Mouse (Mus musculus): ENCODE measurements around the gene Ptx4. TPM values are rescaled to one million over a fixed set of nuclear protein-coding genes. Genes with fewer than 3 reads are reported as not detected.

The Ptx4 gene
- polyA plus RNA-seq (2014; fragmentation: Nextera tagmentation; extraction: Ambion mirVana) = not detected in 2 replicates

- DNase-seq (ENCODE audit: low spot score) (no peak), ATAC-seq (replicated peaks; ENCODE audit: low FRiP score, low TSS enrichment, low read depth) (no peak)
- no peaks in the 10 kb centered on the region for H3K27me3 ChIP-seq (replicated peaks; ENCODE audit: control insufficient read depth, insufficient read depth, low read length)
These were observed at the start of gene Ptx4 for GRCm38 (mm10) chr17:25120406-25120805. Gene Ptx4, plus strand, starts transcription at chr17:25120760.

GRCm38 (mm10) chr17:25076906-25077305 is 43.7 kb upstream of the Ptx4 start:
- Histone ChIP-seq H3K9ac (ENCODE audit: low read length) (no peak overlapping the region), H3K9me3 (ENCODE audit: control insufficient read depth, low read length) (no peaks in the 10 kb centered on the region), H3K4me1 (replicated peaks; ENCODE audit: control insufficient read depth, insufficient read depth, low read length) (peaks cover 24% of the 10 kb centered on the region), H3K27me3 (replicated peaks; ENCODE audit: control insufficient read depth, insufficient read depth, low read length) (no peaks in the 10 kb centered on the region), H3K27ac (ENCODE audit: low read depth) (no peak overlapping the region), H3K4me2 (ENCODE audit: low read length) (no peak overlapping the region), H3K4me3 (ENCODE audit: low read depth, low read length) (no peak overlapping the region), H3K36me3 (ENCODE audit: control insufficient read depth, insufficient read depth, low read length) (peaks cover 17% of the 10 kb centered on the region; the same call in 1 of the 2 replicates)
- DNase-seq (ENCODE audit: low spot score) (no peak), ATAC-seq (replicated peaks; ENCODE audit: low FRiP score, low TSS enrichment, low read depth) (no peak)
- 95% methylated on average over 4 of the region's 4 CpGs for WGBS

More at GRCm38 (mm10) chr17:25120406-25120805, at the start of gene Ptx4:
- Histone ChIP-seq H3K4me3 (ENCODE audit: low read depth, low read length) (no peak within 1 kb of the TSS), H3K27ac (ENCODE audit: low read depth) (no peak within 1 kb of the TSS), H3K9me3 (ENCODE audit: control insufficient read depth, low read length) (no peaks in the 10 kb centered on the region), H3K4me1 (replicated peaks; ENCODE audit: control insufficient read depth, insufficient read depth, low read length) (no peaks in the 10 kb centered on the region), H3K36me3 (ENCODE audit: control insufficient read depth, insufficient read depth, low read length) (no peaks in the 10 kb centered on the region), H3K4me2 (ENCODE audit: low read length) (no peak within 1 kb of the TSS), H3K9ac (ENCODE audit: low read length) (no peak within 1 kb of the TSS)
- 42% methylated on average over 3 of the region's 3 CpGs for WGBS

GRCm38 (mm10) chr17:25077771-25078372 is 42.7 kb upstream of the Ptx4 start:
- Histone ChIP-seq H3K27ac (ENCODE audit: low read depth) (peak overlapping the region; percentile 8), H3K4me2 (ENCODE audit: low read length) (peak overlapping the region; percentile 49), H3K36me3 (ENCODE audit: control insufficient read depth, insufficient read depth, low read length) (peaks cover 12% of the 10 kb centered on the region; the same call in 1 of the 2 replicates), H3K9ac (ENCODE audit: low read length) (no peak overlapping the region), H3K4me3 (ENCODE audit: low read depth, low read length) (peak overlapping the region; percentile 31; the same call in 1 of the 2 replicates), H3K27me3 (replicated peaks; ENCODE audit: control insufficient read depth, insufficient read depth, low read length) (no peaks in the 10 kb centered on the region), H3K9me3 (ENCODE audit: control insufficient read depth, low read length) (no peaks in the 10 kb centered on the region), H3K4me1 (replicated peaks; ENCODE audit: control insufficient read depth, insufficient read depth, low read length) (peaks cover 33% of the 10 kb centered on the region)
- WGBS = 57% methylated on average over 13 of the region's 13 CpGs
- ATAC-seq (replicated peaks; ENCODE audit: low FRiP score, low TSS enrichment, low read depth) = no peak
- no peak for DNase-seq (ENCODE audit: low spot score)

- DNase-seq (ENCODE audit: low spot score) = no peak
- Histone ChIP-seq H3K9me3 (ENCODE audit: control insufficient read depth, low read length) (no peaks in the 10 kb centered on the region), H3K4me1 (replicated peaks; ENCODE audit: control insufficient read depth, insufficient read depth, low read length) (peaks cover 48% of the 10 kb centered on the region), H3K27me3 (replicated peaks; ENCODE audit: control insufficient read depth, insufficient read depth, low read length) (no peaks in the 10 kb centered on the region), H3K36me3 (ENCODE audit: control insufficient read depth, insufficient read depth, low read length) (peaks cover 9% of the 10 kb centered on the region; the same call in 1 of the 2 replicates), H3K9ac (ENCODE audit: low read length) (peak overlapping the region; percentile 27; the same call in 1 of the 2 replicates), H3K4me3 (ENCODE audit: low read depth, low read length) (peak overlapping the region; percentile 31), H3K4me2 (ENCODE audit: low read length) (peak overlapping the region; percentile 49), H3K27ac (ENCODE audit: low read depth) (peak overlapping the region; percentile 98)
- 83% methylated on average over 13 of the region's 13 CpGs for WGBS
- ATAC-seq (replicated peaks; ENCODE audit: low FRiP score, low TSS enrichment, low read depth) = no peak
These were observed 40.4 kb upstream of the Ptx4 start for GRCm38 (mm10) chr17:25080210-25080609.

GRCm38 (mm10) chr17:25080960-25081381 is 39.6 kb upstream of the Ptx4 start:
- Histone ChIP-seq H3K36me3 (ENCODE audit: control insufficient read depth, insufficient read depth, low read length) (peaks cover 9% of the 10 kb centered on the region; the same call in 1 of the 2 replicates), H3K9me3 (ENCODE audit: control insufficient read depth, low read length) (no peaks in the 10 kb centered on the region), H3K27me3 (replicated peaks; ENCODE audit: control insufficient read depth, insufficient read depth, low read length) (no peaks in the 10 kb centered on the region), H3K9ac (ENCODE audit: low read length) (peak overlapping the region; percentile 27), H3K4me3 (ENCODE audit: low read depth, low read length) (peak overlapping the region; percentile 31), H3K27ac (ENCODE audit: low read depth) (peak overlapping the region; percentile 98), H3K4me2 (ENCODE audit: low read length) (peak overlapping the region; percentile 49), H3K4me1 (replicated peaks; ENCODE audit: control insufficient read depth, insufficient read depth, low read length) (peaks cover 48% of the 10 kb centered on the region)
- WGBS = 35% methylated on average over 11 of the region's 11 CpGs
- peak; percentile 57 for DNase-seq (ENCODE audit: low spot score)
- no peak for ATAC-seq (replicated peaks; ENCODE audit: low FRiP score, low TSS enrichment, low read depth)

- peak overlapping the region; percentile 17 for H3K4me2 ChIP-seq (ENCODE audit: low read length)
- H3K27ac ChIP-seq (ENCODE audit: low read depth) = peak overlapping the region; percentile 98
- DNase-seq (ENCODE audit: low spot score) (peak; percentile 64), ATAC-seq (replicated peaks; ENCODE audit: low FRiP score, low TSS enrichment, low read depth) (peak; percentile 20; the same call in 1 of the 2 replicates)
- WGBS = 33% methylated on average over 14 of the region's 14 CpGs
- H3K9ac ChIP-seq (ENCODE audit: low read length) = no peak overlapping the region
- H3K36me3 ChIP-seq (ENCODE audit: control insufficient read depth, insufficient read depth, low read length) = peaks cover 2% of the 10 kb centered on the region; the same call in 1 of the 2 replicates
- no peak overlapping the region for H3K4me3 ChIP-seq (ENCODE audit: low read depth, low read length)
- H3K9me3 ChIP-seq (ENCODE audit: control insufficient read depth, low read length) = no peaks in the 10 kb centered on the region
- no peaks in the 10 kb centered on the region for H3K27me3 ChIP-seq (replicated peaks; ENCODE audit: control insufficient read depth, insufficient read depth, low read length)
- H3K4me1 ChIP-seq (replicated peaks; ENCODE audit: control insufficient read depth, insufficient read depth, low read length) = peaks cover 48% of the 10 kb centered on the region
These were observed 38.3 kb upstream of the Ptx4 start for GRCm38 (mm10) chr17:25082081-25082847.

GRCm38 (mm10) chr17:25082887-25083286 is 37.7 kb upstream of the Ptx4 start:
- ATAC-seq (replicated peaks; ENCODE audit: low FRiP score, low TSS enrichment, low read depth) = no peak
- no peak overlapping the region for H3K4me3 ChIP-seq (ENCODE audit: low read depth, low read length)
- DNase-seq (ENCODE audit: low spot score) = no peak
- H3K9me3 ChIP-seq (ENCODE audit: control insufficient read depth, low read length) = no peaks in the 10 kb centered on the region
- H3K36me3 ChIP-seq (ENCODE audit: control insufficient read depth, insufficient read depth, low read length) = 0 out of 2 replicates have a peak, but pooled peaks cover under 1% of the 10 kb centered on the region
- peaks cover 43% of the 10 kb centered on the region for H3K4me1 ChIP-seq (replicated peaks; ENCODE audit: control insufficient read depth, insufficient read depth, low read length)
- H3K4me2 ChIP-seq (ENCODE audit: low read length) = no peak overlapping the region
- H3K27ac ChIP-seq (ENCODE audit: low read depth) = peak overlapping the region; percentile 98
- H3K27me3 ChIP-seq (replicated peaks; ENCODE audit: control insufficient read depth, insufficient read depth, low read length) = no peaks in the 10 kb centered on the region
- H3K9ac ChIP-seq (ENCODE audit: low read length) = no peak overlapping the region
- 35% methylated on average over 3 of the region's 3 CpGs for WGBS

- Histone ChIP-seq H3K9me3 (ENCODE audit: control insufficient read depth, low read length) (no peaks in the 10 kb centered on the region), H3K4me3 (ENCODE audit: low read depth, low read length) (no peak within 1 kb of the TSS), H3K27me3 (replicated peaks; ENCODE audit: control insufficient read depth, insufficient read depth, low read length) (no peaks in the 10 kb centered on the region), H3K27ac (ENCODE audit: low read depth) (peak within 1 kb of the TSS; percentile 98), H3K9ac (ENCODE audit: low read length) (no peak within 1 kb of the TSS), H3K36me3 (ENCODE audit: control insufficient read depth, insufficient read depth, low read length) (peaks cover 7% of the 10 kb centered on the region; the same call in 1 of the 2 replicates), H3K4me1 (replicated peaks; ENCODE audit: control insufficient read depth, insufficient read depth, low read length) (peaks cover 39% of the 10 kb centered on the region), H3K4me2 (ENCODE audit: low read length) (peak within 1 kb of the TSS; percentile 17; the same call in 1 of the 2 replicates)
- ATAC-seq (replicated peaks; ENCODE audit: low FRiP score, low TSS enrichment, low read depth) (peak; percentile 93), DNase-seq (ENCODE audit: low spot score) (peak; percentile 76)
- WGBS = 26% methylated on average over 7 of the region's 7 CpGs
These were observed 37.1 kb upstream of the Ptx4 start, which contains the start of gene Tmem204 for GRCm38 (mm10) chr17:25083444-25083931. Gene Tmem204, minus strand, starts transcription at chr17:25083591.
